Mouse (Mus musculus) c-Kit-negative CD71-positive TER-119-positive erythroid progenitor cells, embryonic 14.5 days (primary cell): ENCODE data around the gene Spry1.

Source experiments
- DNase-seq: peaks from one replicate; pipeline ENCODE4 v3.0.0-alpha.2; 2013; ENCODE audit warnings: low read depth, low spot score

Gene Spry1

DNA sequence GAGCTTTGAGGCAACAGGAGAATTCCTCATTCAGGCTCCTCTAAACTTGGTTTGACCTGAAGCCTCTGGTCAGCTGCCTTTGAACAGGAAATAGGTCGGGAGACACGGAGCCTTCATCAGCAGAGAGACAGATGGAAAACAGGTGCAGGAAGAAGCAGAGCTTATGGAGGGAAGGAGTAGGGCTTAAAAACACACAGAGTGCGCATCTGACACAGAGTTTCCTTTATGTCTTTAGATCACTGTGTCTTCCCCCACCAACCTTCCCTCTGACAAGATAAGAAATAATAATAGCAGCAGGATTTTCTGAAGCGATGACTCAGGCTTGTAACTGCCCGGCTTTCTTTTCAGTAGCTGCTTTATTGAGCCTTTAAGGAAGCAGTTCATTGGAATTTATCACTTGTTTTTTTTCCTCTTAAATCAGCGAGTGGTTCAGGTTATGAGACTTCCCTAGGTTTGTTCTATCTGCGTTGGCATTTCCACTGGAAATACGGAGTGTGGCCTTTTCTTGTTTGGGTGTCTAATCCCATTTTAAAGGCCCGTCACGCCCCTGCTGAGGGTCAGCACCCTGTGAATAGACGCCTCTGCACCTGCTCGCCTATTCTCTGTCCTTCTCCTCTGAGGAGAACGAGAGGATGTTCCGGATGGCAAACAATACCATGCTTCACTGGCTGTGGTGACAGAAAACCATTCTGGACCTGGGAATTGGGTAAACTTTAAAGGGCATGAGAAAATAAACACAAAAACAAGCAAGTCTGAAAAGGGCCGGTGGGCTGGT, 32.7 kb downstream of the Spry1 start:
- no peak for DNase-seq

DNA sequence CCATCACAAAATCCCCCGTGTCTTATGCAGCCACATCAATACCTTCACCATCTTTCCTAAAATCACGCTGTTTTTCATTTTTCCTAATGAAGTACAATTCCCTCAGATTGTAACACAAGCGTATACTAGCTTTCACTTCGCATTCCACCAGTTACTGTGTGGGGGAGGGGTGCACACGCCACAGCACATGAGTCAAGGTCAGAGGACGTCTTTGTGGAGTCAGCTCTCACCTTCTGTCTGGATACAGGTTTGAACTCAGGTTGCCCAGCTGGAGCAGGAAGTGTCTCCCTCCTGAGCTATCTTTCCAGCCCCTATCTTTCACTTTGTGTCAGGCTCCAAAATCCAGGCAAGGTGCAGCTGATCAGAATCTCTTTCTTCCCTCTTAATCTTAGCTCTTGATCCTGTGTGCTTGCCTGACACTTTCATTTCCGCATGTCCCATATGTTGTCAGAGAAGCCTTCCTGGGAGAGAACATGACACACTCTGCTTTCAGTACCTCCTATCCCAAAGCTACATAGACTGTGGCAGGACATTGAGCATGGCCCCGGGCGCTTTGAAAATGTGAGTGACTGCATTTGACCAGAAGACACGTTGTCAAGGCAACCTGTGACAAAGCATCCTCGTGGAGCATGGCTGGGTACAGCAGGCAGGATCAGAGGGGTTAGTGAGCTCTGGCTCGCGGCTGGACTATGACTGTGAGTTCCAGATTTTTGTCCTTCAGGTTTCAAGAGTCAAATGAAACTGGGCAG, 33.9 kb downstream of the Spry1 start:
- no peak for DNase-seq

DNA sequence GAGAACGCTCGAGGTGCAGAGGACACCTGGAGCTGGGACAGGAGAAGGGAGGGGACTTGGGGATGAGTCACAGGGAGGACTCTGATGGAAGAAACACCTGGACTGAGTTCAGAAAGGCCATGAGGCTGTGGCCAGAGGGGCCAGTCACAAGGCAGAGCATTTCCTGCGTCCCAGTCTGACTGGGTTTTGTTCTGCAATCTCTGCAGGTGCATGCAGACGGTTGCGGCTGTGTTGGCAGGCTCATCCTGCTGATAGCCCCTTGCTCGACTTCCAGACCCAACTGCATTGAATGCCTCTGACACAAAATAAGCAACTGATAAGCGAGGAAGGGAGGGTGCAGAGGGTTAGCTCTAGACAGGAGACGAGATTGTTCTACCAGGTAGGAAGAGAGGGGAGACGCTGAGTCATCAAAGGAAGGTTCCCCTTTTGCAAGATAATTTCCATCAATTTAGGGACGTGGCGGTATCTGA, 35.3 kb downstream of the Spry1 start:
- no peak for DNase-seq

DNA sequence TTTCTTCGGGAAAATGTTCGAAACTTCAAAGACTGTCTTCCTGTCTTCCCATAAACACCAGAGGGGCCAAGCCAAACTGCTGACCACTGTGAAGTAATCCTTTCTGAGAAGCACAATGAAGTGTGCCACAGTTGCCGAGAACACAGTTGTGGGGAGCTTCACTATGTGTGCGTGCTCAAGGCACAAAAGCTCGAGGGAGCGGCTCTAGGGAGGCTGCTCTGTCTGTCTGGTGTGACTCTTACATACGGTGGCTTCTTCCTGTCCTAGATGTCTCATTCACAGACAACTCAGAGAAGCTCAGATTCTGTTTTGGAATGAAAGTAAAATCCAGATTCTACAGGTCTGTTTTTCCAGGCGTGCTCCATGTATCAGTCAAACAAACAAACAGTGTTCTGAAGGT, 36.5 kb downstream of the Spry1 start:
- DNase-seq, result no peak

DNA sequence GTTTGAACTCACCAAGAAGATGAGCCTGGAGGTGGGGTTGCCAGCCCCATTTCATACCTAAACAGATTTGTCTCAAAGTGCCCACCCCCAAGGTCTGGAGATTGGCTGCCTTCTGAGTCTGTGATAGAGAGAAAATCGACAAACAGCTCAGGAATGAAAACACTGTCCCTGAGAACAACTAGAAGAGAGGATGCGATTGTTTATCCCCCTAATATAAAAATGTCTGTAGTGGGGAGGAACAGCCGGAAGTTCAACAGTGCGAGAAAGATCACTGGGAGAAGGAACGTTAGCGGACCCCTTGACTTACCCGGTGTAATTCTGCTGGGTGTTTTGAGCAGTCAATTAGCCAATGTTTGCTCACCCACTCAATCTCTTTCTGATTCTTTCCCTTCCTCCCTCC, 46.5 kb downstream of the Spry1 start:
- DNase-seq, result no peak

DNA sequence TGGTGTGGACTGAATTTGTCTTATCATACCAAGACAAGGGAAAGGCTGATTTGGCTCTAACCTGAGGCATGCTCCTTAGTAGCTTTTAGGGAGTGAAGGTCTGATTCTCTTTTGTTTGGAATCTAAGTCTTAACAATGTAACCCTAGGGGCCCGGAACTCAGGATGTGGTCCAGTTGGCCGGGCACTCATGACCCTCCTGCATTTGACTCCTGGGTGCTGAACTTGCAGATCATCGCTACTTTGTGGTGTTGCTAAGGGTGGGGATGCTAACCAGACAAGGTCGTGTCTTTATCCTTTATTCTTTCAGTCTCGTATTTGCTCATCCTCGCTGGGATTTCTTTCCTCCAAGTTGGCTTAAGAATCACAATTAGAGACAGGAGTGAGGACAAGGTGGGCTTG, 47.0 kb downstream of the Spry1 start:
- no peak for DNase-seq

DNA sequence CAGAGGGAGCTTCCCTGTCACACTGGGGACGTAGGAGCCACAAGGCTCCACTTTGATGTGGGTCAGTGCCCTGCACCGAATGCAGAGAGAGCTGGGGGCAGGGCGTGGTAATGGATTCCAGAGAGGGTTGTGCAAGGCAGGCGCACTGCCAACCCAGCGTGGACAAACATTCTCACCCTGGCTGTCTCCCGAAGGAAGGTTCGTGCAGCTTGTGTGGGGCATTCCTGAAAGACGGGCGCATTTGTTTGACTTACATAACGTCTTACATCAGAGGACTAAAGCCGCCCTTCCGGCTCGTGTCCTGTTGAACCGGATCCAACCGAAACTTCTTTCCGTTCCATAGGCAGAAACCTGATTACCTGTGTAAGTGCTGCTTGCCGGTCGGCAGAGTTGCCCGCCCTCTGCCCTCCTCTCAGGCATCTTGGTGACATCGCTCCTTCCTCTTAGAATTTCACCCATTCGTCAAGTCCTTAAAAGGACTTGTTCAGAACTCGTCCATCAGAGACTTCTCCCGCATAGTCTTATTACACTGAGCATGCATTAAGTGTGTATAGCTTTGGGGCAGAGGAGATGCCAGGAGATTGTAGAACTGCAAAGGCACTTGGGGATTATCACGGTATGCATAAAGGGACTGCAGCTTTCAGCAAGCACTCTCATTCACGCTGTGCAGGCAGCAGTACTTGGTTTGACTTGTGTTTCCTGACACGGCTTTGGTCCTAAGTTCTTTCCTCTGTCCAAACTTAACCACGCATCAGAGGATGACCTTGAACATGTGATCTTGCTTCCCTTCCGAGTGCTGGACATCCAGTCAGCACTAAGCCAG, 47.6 kb downstream of the Spry1 start:
- no peak for DNase-seq

DNA sequence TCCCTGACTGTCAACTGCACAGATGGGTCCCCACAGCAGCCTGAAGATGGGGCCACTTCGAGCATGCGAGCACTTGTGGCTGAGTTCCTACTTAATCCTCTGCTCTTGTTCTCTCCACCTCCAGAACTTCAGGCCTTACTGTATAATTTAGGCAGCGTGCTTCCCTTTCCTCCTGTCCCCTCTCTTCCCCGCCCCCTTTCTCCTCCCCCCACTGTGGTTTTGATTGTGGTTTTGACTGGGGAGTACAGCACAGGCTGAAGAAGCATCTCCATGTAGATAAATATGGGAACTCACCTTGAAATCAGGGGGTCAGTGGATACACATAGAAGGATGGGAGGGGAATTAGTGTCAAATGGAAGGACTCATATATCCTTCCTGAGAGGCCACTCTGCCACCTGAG, 53.2 kb downstream of the Spry1 start:
- DNase-seq, result no peak

DNA sequence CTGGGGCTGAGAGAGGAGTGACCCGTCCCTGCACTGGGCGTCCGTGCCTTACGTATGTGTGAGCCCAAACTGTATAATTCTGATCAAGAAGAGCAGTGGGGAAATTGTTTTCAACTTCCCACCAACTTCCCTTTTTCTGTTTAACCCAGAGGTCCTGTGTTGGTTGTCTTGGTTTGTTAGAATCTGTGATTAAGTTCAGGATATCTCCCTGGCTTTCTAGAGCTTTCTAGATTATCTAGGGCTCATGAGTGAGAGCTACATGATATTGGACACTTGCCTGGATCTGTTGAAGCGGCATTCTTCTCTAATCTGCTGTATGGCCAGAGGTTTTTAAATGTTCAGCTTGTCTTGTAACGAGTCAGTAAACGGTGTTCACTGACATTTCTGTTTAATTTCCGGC, 53.8 kb downstream of the Spry1 start:
- DNase-seq, result no peak
